Mouse (Mus musculus) bone marrow macrophage, adult 2 months (primary cell): ENCODE results near the gene Crhr1.

Source experiments
- CTCF ChIP-seq: IDR thresholded peaks from 2 replicates; pipeline ENCODE4 v1.5.1; 2012; ENCODE audit warnings: low read depth, mild to moderate bottlenecking, low read length, moderate library complexity
- POLR2A ChIP-seq: IDR thresholded peaks from 2 replicates; pipeline ENCODE4 v1.6.1; 2012; ENCODE audit warnings: mild to moderate bottlenecking, low read depth, low read length, borderline replicate concordance

GRCm38 (mm10) chr11:104154820-104155635 lies 22.4 kb downstream of the Crhr1 start:
- no peak for TF ChIP-seq POLR2A
- TF ChIP-seq CTCF = no peak
